Mouse (Mus musculus): ENCODE results near the gene H2-Q10. TPM values are rescaled to one million over a fixed set of nuclear protein-coding genes. Genes with fewer than 3 reads are reported as not detected.
"Not testable (repeated sequence)": the region's sequence is repeated elsewhere in the genome, so short reads cannot be mapped to it uniquely, and the experiment has no call there.

H2-Q10 gene
- total RNA-seq, 2 experiments from 2014 or later = 0.12 to 0.15 TPM

GRCm38 (mm10) chr17:35502762-35503161 is 32.9 kb downstream of the H2-Q10 start:
- Histone ChIP-seq H3K27ac (no peak overlapping the region), H3K4me3 (no peak overlapping the region)
- DNase-seq (ENCODE audit: low spot score in 2 of 2) = no peak
- TF ChIP-seq CTCF (conservative IDR thresholded peaks at IDR 0.05) = no peak

GRCm38 (mm10) chr17:35503849-35504248 is 34.0 kb downstream of the H2-Q10 start:
- no peak for TF ChIP-seq CTCF (conservative IDR thresholded peaks at IDR 0.05)
- no peak overlapping the region for H3K27ac ChIP-seq
- H3K4me3 ChIP-seq = no peak overlapping the region
- DNase-seq (ENCODE audit: low spot score in 2 of 2) = no peak

GRCm38 (mm10) chr17:35504628-35505481 is 35.0 kb downstream of the H2-Q10 start:
- Histone ChIP-seq H3K27ac (no peak overlapping the region), H3K4me3 (no peak overlapping the region)
- DNase-seq (ENCODE audit: low spot score in 2 of 2) = no peak
- TF ChIP-seq CTCF (conservative IDR thresholded peaks at IDR 0.05) = no peak

GRCm38 (mm10) chr17:35505776-35506175 is 35.9 kb downstream of the H2-Q10 start, which contains the start of gene Pou5f1:
TSS of gene Pou5f1 (plus strand) at chr17:35506018.
- no peak for TF ChIP-seq CTCF (conservative IDR thresholded peaks at IDR 0.05)
- H3K4me3 ChIP-seq = no peak within 1 kb of the TSS
- no peak within 1 kb of the TSS for H3K27ac ChIP-seq
- DNase-seq (ENCODE audit: low spot score in 2 of 2) = no peak

GRCm38 (mm10) chr17:35506881-35507280 is 37.0 kb downstream of the H2-Q10 start:
- Histone ChIP-seq H3K27ac (no peak overlapping the region), H3K4me3 (no peak overlapping the region)
- no peak for DNase-seq (ENCODE audit: low spot score in 2 of 2)
- no peak for TF ChIP-seq CTCF (conservative IDR thresholded peaks at IDR 0.05)

GRCm38 (mm10) chr17:35507556-35508260 is 37.8 kb downstream of the H2-Q10 start:
- no peak for TF ChIP-seq CTCF (conservative IDR thresholded peaks at IDR 0.05)
- DNase-seq (ENCODE audit: low spot score in 2 of 2) = no peak
- Histone ChIP-seq H3K4me3 (no peak overlapping the region), H3K27ac (no peak overlapping the region)

- peak; percentile 45 for TF ChIP-seq CTCF (conservative IDR thresholded peaks at IDR 0.05)
- not testable (repeated sequence) for DNase-seq (ENCODE audit: low spot score in 2 of 2); H3K27ac ChIP-seq; H3K4me3 ChIP-seq
These were observed 38.4 kb downstream of the H2-Q10 start for GRCm38 (mm10) chr17:35508279-35508678.

- peak; percentile 36; the same call in 1 of the 2 replicates for TF ChIP-seq CTCF (conservative IDR thresholded peaks at IDR 0.05)
- DNase-seq (ENCODE audit: low spot score in 2 of 2) = no peak
- Histone ChIP-seq H3K27ac (no peak overlapping the region), H3K4me3 (no peak overlapping the region)
These were observed 39.4 kb downstream of the H2-Q10 start for GRCm38 (mm10) chr17:35509284-35509683.

GRCm38 (mm10) chr17:35512916-35513626 is 43.2 kb downstream of the H2-Q10 start:
- TF ChIP-seq CTCF (conservative IDR thresholded peaks at IDR 0.05) = peak; percentile 71

GRCm38 (mm10) chr17:35513886-35514285 is 44.0 kb downstream of the H2-Q10 start:
- H3K27ac ChIP-seq = no peak overlapping the region
- no peak overlapping the region for H3K4me3 ChIP-seq
- peak in 1 of 2 experiments; percentile 67 for DNase-seq (ENCODE audit: low spot score in 2 of 2)
- TF ChIP-seq CTCF (conservative IDR thresholded peaks at IDR 0.05) = peak; percentile 80

More at GRCm38 (mm10) chr17:35512916-35513626, 43.2 kb downstream of the H2-Q10 start:
- no peak for DNase-seq (ENCODE audit: low spot score in 2 of 2)
- H3K4me3 ChIP-seq = no peak overlapping the region
- H3K27ac ChIP-seq = no peak overlapping the region

- Histone ChIP-seq H3K27ac (no peak overlapping the region), H3K4me3 (no peak overlapping the region)
- DNase-seq (ENCODE audit: low spot score in 2 of 2) = no peak
- TF ChIP-seq CTCF (conservative IDR thresholded peaks at IDR 0.05) = no peak
These were observed 44.9 kb downstream of the H2-Q10 start for GRCm38 (mm10) chr17:35514756-35515155.

GRCm38 (mm10) chr17:35515911-35516640 is 46.2 kb downstream of the H2-Q10 start:
- Histone ChIP-seq H3K4me3 (peak overlapping the region; percentile 71), H3K27ac (no peak overlapping the region)
- TF ChIP-seq CTCF (conservative IDR thresholded peaks at IDR 0.05) = no peak
- DNase-seq (ENCODE audit: low spot score in 2 of 2) = no peak

All from layer of hippocampus, adult 2 months (tissue).